Mouse (Mus musculus): ENCODE measurements around the gene Itpr1.
A peak's percentile ranks its signal among the peaks of the same experiment; 100 is the strongest.

Gene Itpr1

DNA sequence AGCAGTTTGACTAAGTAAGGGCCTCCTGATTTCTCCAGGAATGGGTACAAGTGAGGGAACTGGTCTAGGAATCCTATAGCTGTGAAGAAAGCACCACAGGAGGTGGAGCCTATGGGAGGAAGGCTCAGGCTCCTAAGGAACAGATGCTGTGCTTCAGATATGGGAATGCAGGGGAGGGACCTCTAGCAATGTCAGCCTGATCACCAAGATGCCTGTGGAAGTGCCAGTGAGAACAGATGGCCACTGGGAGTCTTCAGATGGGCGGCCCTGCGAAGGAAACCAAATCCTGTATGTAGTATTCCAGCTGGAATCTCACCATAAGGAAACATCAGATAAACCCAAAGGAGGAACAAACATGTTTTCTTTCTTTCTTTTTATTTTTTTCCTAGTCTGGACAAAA is 108.8 kb downstream of the Itpr1 start:
- no peak for DNase-seq (ENCODE audit: low read depth, low spot score)

DNA sequence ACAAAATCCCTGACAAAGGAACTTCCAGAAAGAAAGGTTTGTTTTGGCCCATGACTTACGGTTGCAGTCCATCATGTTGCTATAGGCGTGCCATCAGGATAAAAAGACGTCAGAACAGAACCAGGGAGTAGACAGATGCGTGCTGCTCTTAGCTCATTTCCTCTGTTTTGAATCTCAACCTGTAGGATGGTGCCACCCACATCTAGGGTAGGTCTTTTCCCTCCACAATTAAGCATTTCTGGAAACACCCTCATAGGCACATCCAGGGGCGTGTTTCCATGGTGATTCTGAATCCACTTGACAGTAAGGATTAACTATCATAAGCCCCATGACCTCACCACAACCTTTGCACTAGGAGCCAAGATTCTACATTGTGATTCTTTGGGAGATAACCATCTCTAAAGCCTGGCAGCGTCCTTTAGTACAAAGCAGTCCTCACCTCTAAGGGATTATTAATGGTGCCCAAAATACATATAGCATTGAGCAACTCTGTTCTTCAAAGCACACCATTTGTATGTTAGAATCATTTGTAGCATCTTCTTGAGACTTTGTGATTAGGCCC is 111.6 kb downstream of the Itpr1 start:
- no peak for DNase-seq (ENCODE audit: low read depth, low spot score)

DNA sequence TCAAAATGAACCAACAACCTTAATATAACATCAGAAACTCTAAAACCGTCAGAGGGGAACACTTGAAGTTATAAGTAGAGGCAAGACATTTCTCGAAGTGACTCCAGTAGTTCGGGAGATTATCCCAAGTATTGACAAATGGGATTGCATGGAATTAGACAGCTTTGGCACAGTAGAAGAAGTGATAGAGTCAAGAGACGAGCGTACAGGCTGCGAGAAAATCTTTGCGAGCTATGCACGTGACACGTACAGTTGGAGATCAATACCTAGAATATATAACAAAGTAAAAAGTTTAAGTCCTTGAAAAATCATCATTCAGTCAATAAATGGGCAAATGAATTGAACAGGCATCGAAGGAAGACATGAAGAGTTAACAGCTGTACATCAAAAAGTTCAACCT is 112.5 kb downstream of the Itpr1 start:
- no peak for DNase-seq (ENCODE audit: low read depth, low spot score)

DNA sequence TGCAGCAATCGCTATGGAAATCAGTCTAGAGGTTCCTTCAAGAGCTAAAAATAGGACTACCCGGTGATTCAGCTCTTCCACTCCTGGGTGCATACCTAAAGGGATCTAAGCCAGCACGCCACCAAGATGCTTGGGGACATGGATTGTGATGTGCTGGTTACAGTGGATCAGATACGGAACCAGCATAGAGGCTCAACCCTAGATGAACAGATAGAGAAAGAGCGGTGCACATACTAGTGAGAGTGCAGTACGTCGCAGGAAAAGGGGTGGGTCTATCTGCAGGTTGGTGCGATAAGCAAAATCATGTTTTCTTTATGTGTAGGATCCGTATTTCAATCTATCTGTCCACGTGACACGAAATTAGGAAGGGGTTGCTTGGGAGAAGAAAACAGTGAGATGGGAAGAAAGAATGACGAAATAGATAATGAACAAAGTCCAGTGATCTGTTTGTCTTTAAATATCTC is 113.1 kb downstream of the Itpr1 start:
- DNase-seq (ENCODE audit: low read depth, low spot score), result no peak

DNA sequence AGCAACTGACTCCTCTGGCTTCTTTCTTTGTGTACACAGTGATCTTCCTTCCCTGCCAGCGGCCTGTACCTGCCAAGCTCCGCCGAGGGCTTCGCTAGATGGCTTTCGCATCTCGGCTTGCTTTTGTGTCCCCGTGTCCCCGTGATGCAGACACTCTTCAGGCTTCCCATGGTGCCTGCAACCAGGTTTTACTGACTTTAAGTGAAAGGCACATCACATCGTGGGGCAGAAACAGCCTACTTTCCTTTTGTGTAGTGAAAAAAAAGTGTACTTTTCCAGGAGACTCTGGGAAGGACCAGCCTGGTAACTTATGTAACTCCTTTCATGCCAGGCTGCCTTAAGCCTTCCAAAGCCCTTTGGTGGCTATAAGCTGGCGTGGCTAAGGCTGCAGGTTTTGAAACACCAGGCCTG is 113.9 kb downstream of the Itpr1 start:
- peak; percentile 11 for DNase-seq (ENCODE audit: low read depth, low spot score)

DNA sequence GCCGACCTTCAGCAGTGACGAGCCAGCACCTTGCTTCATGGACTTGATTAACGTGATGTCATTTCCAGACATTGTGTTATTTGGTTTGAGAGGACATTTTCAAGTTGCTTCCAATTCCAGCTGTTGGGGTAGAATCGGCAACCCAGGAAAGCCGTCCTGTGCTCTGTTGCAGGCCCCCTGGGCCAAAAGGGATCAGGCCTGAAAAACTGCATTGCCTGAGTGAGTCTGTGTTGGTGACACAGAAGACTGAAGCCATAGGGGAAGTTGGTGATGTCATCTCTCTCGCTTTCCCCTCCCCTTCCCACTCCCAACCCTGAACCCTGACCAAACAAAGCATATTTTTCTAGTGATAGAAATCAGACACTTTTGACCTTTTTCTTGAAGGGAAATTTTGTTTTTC is 114.7 kb downstream of the Itpr1 start:
- no peak for DNase-seq (ENCODE audit: low read depth, low spot score)

DNA sequence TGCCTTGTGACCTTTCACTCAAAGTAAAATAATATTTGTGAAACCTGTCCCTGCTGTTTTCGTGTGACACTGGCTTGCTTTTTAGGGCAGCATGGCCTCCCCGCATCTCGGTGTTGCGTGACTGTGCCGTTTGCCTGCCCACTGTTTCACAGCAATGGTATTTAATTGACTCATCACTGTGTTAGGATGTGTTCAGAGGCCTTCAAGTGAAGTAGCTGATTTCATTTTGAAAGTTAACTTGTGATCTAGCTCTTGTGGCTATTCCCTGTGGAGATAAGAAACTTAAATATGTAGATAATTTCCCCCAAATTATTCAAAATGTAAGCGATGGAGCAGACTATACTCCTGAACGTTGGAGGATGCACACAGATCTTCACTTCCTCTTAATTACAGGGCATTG is 115.4 kb downstream of the Itpr1 start:
- DNase-seq (ENCODE audit: low read depth, low spot score), result no peak

DNA sequence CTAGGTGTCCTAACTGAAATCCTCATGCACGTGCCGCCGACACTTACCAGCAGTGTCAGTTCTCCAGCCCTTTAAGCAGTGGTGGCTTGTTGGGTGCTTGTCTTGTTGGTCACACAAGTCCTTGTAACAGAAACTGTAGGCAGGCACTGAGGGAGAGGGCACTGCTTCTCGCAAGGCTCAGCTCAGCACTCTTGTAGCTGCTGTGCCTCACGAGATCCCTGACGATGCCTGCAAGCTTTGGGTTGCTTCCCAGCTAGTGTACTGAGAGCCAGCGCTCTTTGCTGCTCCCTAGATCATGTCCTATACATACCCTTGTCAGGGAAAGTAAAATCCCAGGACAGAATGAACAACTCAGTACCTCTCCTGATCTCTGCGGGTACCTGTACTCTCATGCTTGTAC is 117.6 kb downstream of the Itpr1 start:
- peak; percentile 12 for DNase-seq (ENCODE audit: low read depth, low spot score)

DNA sequence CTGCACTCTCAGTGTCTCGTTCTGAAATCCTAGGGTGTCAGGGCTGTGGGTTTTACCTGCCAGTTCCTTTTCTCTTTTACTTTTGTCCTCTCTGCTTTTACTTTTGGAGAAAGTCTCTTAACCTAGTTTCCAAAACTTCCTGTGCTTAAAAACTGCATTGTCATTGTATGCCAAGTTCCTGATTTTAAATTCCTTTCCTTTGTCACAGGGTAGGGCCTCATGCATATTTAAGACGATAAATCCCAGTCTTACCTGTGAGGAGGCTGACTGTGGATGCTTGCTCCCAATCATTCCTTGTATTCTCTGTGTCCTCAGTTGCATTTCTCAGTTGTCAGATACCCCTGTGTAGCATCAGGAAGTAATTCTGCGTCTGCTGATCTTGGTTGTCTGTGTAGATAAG is 118.4 kb downstream of the Itpr1 start:
- peak; percentile 24 for DNase-seq (ENCODE audit: low read depth, low spot score)

DNA sequence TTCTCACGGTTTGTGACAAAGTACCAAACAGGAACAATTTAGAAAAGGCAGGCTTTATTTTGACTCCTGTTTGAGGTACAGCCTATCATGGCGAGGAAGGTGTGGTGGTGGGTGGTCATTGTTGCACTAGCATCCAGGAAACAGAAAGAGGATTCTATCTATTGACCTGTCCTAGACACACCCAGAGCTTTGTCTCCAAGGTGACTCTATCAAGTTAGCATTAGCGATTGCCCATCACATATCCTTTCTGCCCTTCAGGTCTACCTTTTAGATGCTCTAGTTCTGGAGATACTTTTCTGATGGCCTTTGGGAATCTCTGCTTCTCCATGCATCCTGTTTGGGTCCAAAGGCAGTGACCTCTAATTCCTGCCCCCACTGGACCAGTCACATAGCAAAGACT is 121.2 kb downstream of the Itpr1 start:
- DNase-seq (ENCODE audit: low read depth, low spot score), result peak; percentile 62

DNA sequence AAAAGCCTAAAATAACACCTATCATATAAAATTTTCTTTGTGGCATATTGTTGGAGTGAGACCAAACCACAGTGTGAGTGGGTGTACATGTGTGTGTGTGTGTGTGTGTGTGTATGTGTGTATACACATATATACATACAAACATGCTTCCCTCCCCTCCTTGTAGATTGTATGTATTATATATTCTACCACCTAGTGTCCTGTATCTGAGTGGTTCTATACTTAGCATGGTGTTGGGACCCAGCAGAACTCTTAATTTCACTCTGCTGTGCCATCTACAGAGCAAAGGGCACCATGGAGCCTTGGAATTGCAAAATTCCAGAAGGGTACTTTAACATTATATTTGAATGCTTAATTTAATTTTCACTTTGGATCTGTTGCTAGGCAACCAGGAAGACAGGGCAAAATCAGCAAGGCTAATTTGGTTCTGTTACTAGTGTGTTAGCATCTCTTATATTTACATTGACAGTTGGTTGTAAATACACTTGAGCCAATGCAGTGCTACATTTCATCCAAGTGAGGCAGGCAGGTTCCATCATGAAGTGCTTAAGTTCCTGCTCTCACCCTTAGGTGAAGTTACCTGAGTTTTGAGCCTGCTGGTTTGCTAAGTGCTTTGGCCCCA is 122.4 kb downstream of the Itpr1 start:
- DNase-seq (ENCODE audit: low read depth, low spot score), result no peak

DNA sequence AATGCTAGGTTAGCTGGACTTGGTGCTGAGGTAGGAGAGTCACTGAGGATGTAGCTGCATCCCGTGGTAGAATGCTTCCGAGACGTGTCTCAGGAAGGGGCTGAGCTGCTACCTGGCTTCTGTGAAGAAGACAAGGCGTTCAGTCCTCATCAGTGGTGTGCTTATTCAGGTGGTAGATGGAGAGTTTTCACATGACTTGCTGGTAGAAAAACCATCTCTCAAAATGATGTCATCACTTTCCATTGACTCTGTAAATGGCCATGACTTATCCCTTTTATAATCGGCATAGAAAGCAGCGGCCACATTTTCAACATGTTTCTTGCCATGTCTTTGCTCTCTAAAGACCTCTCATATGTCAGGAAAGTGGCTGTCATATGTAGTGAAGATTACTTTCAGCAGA is 123.6 kb downstream of the Itpr1 start:
- DNase-seq (ENCODE audit: low read depth, low spot score), result no peak

DNA sequence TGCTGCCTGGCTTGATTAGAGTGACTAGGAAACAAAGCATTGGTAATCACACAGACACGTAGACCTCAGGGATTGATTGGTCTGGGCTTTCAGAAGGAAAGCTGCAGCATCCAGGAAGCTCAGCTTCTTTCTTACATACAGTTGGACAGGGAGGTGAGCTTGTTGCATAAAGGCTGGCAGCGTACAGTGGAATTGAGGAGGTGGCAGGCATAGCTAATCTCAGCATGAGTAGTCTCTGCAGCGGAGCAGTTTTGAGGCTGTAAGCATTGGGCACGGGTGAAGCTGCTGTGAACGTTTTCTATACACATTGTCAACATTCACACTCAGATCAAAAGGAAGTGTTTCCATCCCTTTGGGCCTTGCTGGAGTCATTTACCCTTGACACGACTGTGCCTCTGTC is 124.4 kb downstream of the Itpr1 start:
- peak; percentile 21 for DNase-seq (ENCODE audit: low read depth, low spot score)

DNA sequence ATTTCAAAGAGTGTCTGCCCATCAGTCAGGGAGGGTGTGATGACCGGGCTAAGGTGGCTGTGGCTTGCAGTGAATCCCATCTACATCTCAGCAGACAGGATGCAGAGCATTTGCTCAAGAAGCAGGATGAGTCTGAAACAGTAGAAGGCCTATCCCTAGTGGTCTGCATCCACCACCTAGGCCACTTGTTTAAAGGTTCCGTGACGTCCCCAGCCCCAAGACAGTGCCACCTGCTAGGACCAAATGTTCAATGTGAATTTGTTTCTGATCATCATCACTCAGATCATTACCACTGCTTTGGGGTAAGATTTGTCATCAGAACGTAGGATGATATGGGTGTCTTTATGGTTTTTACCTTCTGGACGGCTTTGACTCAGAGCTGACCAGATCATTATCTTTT is 125.5 kb downstream of the Itpr1 start:
- no peak for DNase-seq (ENCODE audit: low read depth, low spot score)

DNA sequence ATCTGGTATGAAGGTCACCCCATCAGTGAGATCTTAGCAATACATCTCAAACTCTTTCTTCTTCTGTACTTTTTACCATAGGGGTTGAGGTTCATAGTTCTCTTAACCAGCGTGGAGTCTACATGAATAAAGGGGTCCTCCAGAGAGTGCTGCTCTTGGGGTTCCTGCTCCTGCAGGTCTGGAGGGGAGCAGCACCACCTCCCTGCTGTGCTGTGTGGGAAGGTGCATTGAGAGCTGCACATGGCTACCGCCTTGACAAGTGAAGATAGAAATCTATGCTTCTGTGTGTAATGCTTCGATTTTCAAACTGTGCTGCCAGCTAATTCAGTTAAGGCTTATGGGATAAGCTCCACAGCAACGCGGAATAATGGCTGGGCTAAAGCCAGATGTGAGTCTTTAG is 130.1 kb downstream of the Itpr1 start:
- no peak for DNase-seq (ENCODE audit: low read depth, low spot score)

DNA sequence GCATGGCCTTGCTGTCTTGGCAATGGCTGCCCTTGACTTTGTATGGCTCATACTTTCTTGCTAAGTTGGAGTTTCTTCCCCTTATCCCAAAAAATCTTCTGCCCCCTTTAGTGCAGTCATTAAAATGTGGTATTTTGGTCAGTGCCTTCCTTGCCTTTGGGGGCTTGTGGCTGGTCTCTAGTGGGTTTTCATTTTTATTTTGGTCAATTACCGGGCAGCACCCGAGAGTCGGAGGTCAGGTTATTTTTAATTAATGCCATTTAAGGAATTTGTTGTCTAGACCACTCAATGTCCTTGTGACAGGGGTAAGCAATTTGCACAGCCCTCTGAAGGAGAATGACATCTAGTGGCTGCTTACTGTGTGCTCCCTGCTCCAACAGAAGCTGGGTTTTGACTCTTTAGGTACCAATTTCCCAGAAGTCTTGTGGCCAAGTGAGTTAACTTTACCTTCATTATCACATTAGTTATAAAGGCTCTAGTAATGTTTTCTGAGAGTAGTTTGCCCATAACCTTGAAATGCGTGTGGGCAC is 130.9 kb downstream of the Itpr1 start:
- DNase-seq (ENCODE audit: low read depth, low spot score), result no peak

DNA sequence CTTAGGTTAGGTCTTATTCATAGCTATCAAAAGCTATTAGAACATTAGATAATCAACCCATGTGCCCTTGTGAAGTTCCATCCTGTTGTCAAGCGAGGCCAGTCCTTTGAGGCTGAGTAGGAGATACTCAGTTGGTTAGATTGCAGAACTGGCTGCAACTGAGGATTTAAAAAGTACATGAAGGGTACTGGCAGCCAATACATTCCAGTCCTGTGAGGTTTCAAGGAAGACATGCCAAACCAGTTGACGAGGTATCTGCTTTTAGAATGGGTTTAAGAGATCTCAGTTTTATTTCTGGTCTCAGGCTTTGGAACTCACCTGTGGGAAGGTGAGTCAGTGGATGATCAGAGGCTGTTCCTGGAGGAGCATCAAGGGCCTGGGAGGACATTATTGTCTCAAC is 137.9 kb downstream of the Itpr1 start:
- DNase-seq (ENCODE audit: low read depth, low spot score), result no peak

DNA sequence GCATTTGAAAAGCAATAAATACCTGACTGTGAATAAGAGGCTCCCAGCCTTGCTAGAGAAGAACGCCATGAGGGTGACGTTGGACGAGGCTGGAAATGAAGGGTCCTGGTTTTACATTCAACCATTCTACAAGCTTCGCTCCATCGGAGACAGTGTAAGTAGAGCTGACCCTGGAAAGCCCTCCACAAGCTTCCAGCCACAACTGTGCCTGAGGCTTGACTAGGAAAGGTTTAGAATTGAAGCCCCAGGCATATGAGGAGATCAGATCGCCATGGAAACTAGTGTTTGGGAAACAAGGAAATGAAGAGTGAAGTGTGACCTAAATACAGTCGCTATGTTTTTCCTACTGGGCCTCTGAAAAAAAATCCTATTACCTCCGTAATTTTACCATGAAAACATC is 139.1 kb downstream of the Itpr1 start:
- DNase-seq (ENCODE audit: low read depth, low spot score), result no peak

DNA sequence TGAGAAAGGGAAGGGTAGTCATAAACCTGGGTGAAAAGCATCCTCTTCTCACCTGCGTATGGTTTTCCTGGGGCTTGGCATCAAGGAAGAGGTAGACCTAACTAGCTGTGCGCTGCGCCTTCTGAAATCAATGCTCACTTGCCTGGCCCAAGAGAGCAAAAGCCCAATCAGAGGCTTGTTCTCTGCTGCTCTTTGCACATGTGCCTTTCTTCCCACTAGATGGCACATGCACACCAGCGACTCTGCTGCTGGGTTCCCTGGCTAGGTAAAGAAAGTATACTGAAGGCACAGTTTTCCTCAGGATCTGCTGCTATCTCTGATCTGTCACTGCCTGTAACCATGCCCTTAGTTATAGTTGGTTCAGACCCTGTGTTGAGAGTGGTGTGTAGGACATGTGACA is 154.5 kb downstream of the Itpr1 start:
- peak; percentile 23 for DNase-seq (ENCODE audit: low read depth, low spot score)

DNA sequence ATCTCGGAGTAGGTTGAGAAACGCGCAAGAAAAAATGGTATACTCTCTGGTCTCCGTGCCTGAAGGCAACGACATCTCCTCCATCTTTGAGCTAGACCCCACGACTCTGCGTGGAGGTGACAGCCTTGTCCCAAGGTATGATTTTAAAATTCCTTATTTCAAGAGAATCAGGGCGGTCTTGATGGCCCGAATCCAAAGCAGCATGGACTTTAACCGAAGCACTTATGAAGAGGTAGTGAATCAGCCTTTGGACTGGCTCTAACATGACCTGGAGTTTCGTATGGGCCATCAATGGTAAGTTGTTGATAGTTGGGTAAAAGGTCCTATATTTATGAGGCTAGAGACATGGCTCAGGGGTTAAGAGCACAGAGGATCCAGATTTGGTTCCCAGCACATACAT is 156.1 kb downstream of the Itpr1 start:
- DNase-seq (ENCODE audit: low read depth, low spot score), result no peak

DNA sequence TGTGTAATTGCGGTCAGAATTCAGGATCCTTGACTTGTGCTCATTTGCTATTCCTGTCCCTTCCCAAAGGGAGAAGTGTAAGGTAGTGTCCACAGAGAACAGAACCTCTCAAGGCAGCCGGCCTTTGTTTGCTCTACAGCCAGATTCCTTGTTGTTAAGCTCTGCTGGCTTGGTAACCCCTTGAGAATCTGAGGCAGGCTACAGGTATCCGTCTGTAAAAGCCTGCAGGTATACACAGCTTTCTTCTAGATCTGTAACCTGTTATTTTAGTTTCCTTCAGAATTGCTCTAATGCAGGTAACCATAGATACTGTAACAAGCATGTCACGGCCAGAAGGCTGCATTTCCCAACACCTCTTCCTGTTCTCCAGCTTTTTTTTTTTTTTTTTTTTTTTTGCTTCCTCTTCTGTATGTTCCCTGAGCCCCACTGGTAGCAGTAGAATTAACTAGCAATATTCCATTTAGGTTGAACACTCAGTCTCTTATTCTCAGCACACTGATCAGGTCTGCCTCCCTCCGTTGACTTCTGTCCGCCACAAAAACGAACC is 158.5 kb downstream of the Itpr1 start:
- DNase-seq (ENCODE audit: low read depth, low spot score), result no peak

DNA sequence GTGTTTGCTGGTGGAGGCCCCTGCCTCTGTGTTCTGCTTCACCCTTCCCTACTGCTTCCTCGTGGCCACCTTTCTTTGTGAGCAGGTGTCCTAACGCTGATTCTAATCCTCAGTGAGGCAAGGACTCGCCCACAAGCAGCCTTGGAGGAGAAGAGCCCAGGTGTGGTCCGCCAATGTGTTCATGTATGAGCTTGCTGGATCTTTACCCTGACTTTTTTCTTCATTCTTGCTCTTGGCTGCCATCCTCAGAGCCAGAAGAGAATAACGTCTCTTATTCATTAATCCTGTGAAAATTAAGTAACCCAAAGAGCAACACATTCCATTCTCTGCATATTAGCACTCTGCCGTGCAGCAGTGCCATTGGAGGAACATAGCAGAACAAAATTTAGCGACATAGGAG is 161.1 kb downstream of the Itpr1 start:
- DNase-seq (ENCODE audit: low read depth, low spot score), result no peak

DNA sequence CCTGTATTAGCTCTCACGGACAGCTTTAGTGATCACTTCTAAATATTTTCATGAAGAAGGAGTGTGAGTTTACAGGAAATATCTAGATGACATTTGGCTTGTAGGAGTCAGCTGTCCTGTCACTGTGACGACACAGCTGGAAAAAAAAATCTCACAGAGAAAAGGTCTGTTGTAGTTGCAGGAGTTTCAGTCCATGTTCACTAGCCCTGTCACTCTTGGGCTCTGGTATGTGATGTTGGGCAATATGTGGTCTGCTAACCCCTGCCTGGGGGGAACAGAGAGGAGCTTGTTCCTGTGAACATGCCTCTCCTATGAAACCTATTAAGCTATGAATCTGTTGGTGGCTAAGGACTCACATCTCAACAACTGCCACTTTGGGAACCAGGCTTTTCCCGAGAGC is 166.1 kb downstream of the Itpr1 start:
- DNase-seq (ENCODE audit: low read depth, low spot score), result no peak
